Mouse (Mus musculus) hindbrain, embryonic 10.5 days (tissue): ENCODE measurements around the gene Uqcc3. TPM values are rescaled to one million over a fixed set of nuclear protein-coding genes. Genes with fewer than 3 reads are reported as not detected.
A peak's percentile ranks its signal among the peaks of the same experiment; 100 is the strongest.
"Not testable (repeated sequence)": the region's sequence is repeated elsewhere in the genome, so short reads cannot be mapped to it uniquely, and the experiment has no call there.

Experiments used
- DNase-seq: peaks from one replicate; pipeline ENCODE4 v3.0.0-alpha.2; 2017; ENCODE audit warnings: low spot score
- H3K27ac ChIP-seq: fragments of 300-500 bp; sonication (generic); 2 replicates; pipeline ENCODE4 v1.5.1; 2016; ENCODE audit warnings: mild to moderate bottlenecking, moderate library complexity
- H3K27me3 ChIP-seq: fragments of 300-500 bp; sonication (generic); 2 replicates; pipeline ENCODE4 v1.6.1; 2016; ENCODE audit warnings: mild to moderate bottlenecking; ENCODE audit not compliant: poor library complexity, insufficient read depth, severe bottlenecking
- H3K36me3 ChIP-seq: fragments of 300-500 bp; sonication (generic); 2 replicates; pipeline ENCODE4 v1.6.1; 2016; ENCODE audit warnings: mild to moderate bottlenecking, moderate library complexity
- H3K4me1 ChIP-seq: fragments of 300-500 bp; sonication (generic); replicated peaks from 2 replicates; pipeline ENCODE4 v1.6.1; 2016; ENCODE audit warnings: mild to moderate bottlenecking
- H3K4me3 ChIP-seq: fragments of 300-500 bp; sonication (generic); 2 replicates; pipeline ENCODE4 v1.5.1; 2016; ENCODE audit warnings: mild to moderate bottlenecking, moderate library complexity
- H3K9me3 ChIP-seq: fragments of 300-500 bp; sonication (generic); 2 replicates; pipeline ENCODE4 v1.6.1; 2016; ENCODE audit warnings: mild to moderate bottlenecking, moderate library complexity
- WGBS: fragments of 180-500 bp; shearing (Covaris S2); methylation state at CpG from one replicate; pipeline ENCODE4 v1.1.7; 2016; 5-methylcytosine and 5-hydroxymethylcytosine counted together
- polyA plus RNA-seq: library from polyadenylated mRNA; unstranded; fragments of >200 nt; fragmentation: Nextera tagmentation; extraction: Ambion mirVana; gene quantifications from 2 replicates; pipeline ENCODE4 v1.2.1, GENCODE M21; 2016

The Uqcc3 gene
- polyA plus RNA-seq, 1 experiment from 2014 or later = 62.5 TPM

- H3K4me3 ChIP-seq = no peak overlapping the region
- WGBS = 93% methylated on average over 5 of the region's 5 CpGs
- peaks cover 100% of the 10 kb centered on the region for H3K36me3 ChIP-seq
- H3K9me3 ChIP-seq = no peaks in the 10 kb centered on the region
- DNase-seq = no peak
- H3K4me1 ChIP-seq = no peaks in the 10 kb centered on the region
- no peaks in the 10 kb centered on the region for H3K27me3 ChIP-seq
- H3K27ac ChIP-seq = no peak overlapping the region
Measured at GRCm38 (mm10) chr19:8911810-8912209, 31.1 kb upstream of the Uqcc3 start.

DNA sequence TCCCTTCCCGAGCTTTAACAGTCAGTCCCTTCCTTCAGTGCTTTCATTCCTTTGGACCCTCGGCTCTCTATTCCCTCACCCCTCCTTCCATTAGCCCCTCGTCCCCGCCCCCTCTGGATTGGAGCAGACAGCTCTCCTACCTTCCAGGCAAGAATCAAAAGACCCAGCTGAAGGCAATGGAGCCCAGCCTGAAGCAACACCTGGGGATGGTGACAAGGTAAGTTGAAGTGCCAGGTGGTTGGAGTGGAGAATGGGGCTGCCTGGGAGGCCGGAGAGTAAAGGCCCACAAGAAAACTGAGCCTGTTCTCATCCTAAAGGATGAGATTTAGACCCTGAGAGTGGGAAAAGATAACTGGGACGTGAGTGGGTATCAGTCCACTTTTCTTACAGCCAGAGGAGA lies 27.8 kb upstream of the Uqcc3 start:
- DNase-seq = no peak
- H3K27me3 ChIP-seq = no peaks in the 10 kb centered on the region
- 91% methylated on average over 6 of the region's 6 CpGs for WGBS

DNA sequence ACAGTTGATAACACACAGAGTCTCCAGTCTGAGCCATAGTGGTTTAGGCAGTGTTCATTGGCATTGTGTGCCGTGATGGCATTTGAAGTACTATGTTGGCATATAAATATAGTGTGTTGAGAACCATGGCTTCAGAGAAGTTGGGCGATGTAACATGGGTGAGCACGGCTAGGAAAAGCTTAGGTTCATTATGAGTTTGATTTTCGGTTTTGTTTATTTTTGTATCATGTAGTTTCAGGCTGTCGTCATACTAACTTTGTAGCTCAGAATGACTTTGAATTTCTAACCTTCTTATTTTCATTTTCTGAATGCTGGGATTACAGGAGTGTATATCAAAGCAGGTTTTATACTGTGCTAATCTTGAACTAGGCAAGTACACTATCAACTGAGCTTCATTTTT lies 22.7 kb upstream of the Uqcc3 start:
- 95% methylated on average over 5 of the region's 5 CpGs for WGBS
- peaks cover 12% of the 10 kb centered on the region for H3K4me1 ChIP-seq
- no peak overlapping the region for H3K27ac ChIP-seq
- H3K4me3 ChIP-seq = no peak overlapping the region
- no peak for DNase-seq
- H3K27me3 ChIP-seq = no peaks in the 10 kb centered on the region
- H3K9me3 ChIP-seq = no peaks in the 10 kb centered on the region
- peaks cover 85% of the 10 kb centered on the region for H3K36me3 ChIP-seq

More for the DNA sequence above, 27.8 kb upstream of the Uqcc3 start:
- H3K36me3 ChIP-seq = peaks cover 99% of the 10 kb centered on the region
- no peak overlapping the region for H3K4me3 ChIP-seq
- no peaks in the 10 kb centered on the region for H3K9me3 ChIP-seq
- H3K4me1 ChIP-seq = no peaks in the 10 kb centered on the region
- H3K27ac ChIP-seq = no peak overlapping the region

- H3K9me3 ChIP-seq = no peaks in the 10 kb centered on the region
- DNase-seq = no peak
- 78% methylated on average over 3 of the region's 3 CpGs for WGBS
- peaks cover 70% of the 10 kb centered on the region for H3K36me3 ChIP-seq
- peak overlapping the region; percentile 92 for H3K4me3 ChIP-seq
- H3K27me3 ChIP-seq = no peaks in the 10 kb centered on the region
- peaks cover 38% of the 10 kb centered on the region for H3K4me1 ChIP-seq
- peak overlapping the region; percentile 96; the same call in 1 of the 2 replicates for H3K27ac ChIP-seq
Measured at GRCm38 (mm10) chr19:8899079-8899478, 18.4 kb upstream of the Uqcc3 start.

GRCm38 (mm10) chr19:8898576-8898975 lies 17.9 kb upstream of the Uqcc3 start:
- H3K27ac ChIP-seq = peak overlapping the region; percentile 96
- H3K9me3 ChIP-seq = no peaks in the 10 kb centered on the region
- DNase-seq = no peak
- peaks cover 43% of the 10 kb centered on the region for H3K4me1 ChIP-seq
- peaks cover 65% of the 10 kb centered on the region for H3K36me3 ChIP-seq
- peak overlapping the region; percentile 92 for H3K4me3 ChIP-seq
- WGBS = 19% methylated on average over 13 of the region's 13 CpGs
- H3K27me3 ChIP-seq = no peaks in the 10 kb centered on the region

GRCm38 (mm10) chr19:8897865-8898495 lies 17.3 kb upstream of the Uqcc3 start, which contains the start of gene Ganab:
Gene Ganab (plus strand): TSS chr19:8898071.
- H3K36me3 ChIP-seq = peaks cover 59% of the 10 kb centered on the region

GRCm38 (mm10) chr19:8897211-8897864 lies 16.6 kb upstream of the Uqcc3 start:
- WGBS = 26% methylated on average over 21 of the region's 21 CpGs
- H3K27ac ChIP-seq = peak overlapping the region; percentile 96
- DNase-seq = peak; percentile 55
- peak overlapping the region; percentile 92 for H3K4me3 ChIP-seq
- peaks cover 53% of the 10 kb centered on the region for H3K36me3 ChIP-seq
- H3K9me3 ChIP-seq, H3K27me3 ChIP-seq: not testable (repeated sequence)
- H3K4me1 ChIP-seq = peaks cover 51% of the 10 kb centered on the region

More at GRCm38 (mm10) chr19:8897865-8898495, 17.3 kb upstream of the Uqcc3 start, which contains the start of gene Ganab:
- no peaks in the 10 kb centered on the region for H3K27me3 ChIP-seq
- no peaks in the 10 kb centered on the region for H3K9me3 ChIP-seq
- under 1% methylated on average over 53 of the region's 53 CpGs for WGBS
- peak within 1 kb of the TSS; percentile 96 for H3K27ac ChIP-seq
- H3K4me3 ChIP-seq = peak within 1 kb of the TSS; percentile 92
- peaks cover 47% of the 10 kb centered on the region for H3K4me1 ChIP-seq
- DNase-seq = peak; percentile 96

GRCm38 (mm10) chr19:8896231-8896630 lies 15.5 kb upstream of the Uqcc3 start:
- H3K27me3 ChIP-seq, H3K9me3 ChIP-seq, DNase-seq: not testable (repeated sequence)
- H3K27ac ChIP-seq = 0 out of 2 replicates have a peak overlapping the region, but pooled peaks have one; percentile 5
- peaks cover 51% of the 10 kb centered on the region for H3K4me1 ChIP-seq
- peaks cover 47% of the 10 kb centered on the region for H3K36me3 ChIP-seq
- WGBS = 95% methylated on average over 5 of the region's 5 CpGs
- peak overlapping the region; percentile 20; the same call in 1 of the 2 replicates for H3K4me3 ChIP-seq

- WGBS = 92% methylated on average over 9 of the region's 9 CpGs
- H3K27me3 ChIP-seq = no peaks in the 10 kb centered on the region
- peak overlapping the region; percentile 20; the same call in 1 of the 2 replicates for H3K4me3 ChIP-seq
- peaks cover 51% of the 10 kb centered on the region for H3K4me1 ChIP-seq
- H3K27ac ChIP-seq = no peak overlapping the region; the same call in 1 of the 2 replicates
- DNase-seq = no peak
- H3K9me3 ChIP-seq = no peaks in the 10 kb centered on the region
- peaks cover 47% of the 10 kb centered on the region for H3K36me3 ChIP-seq
Measured at GRCm38 (mm10) chr19:8895397-8895960, 14.8 kb upstream of the Uqcc3 start.

DNA sequence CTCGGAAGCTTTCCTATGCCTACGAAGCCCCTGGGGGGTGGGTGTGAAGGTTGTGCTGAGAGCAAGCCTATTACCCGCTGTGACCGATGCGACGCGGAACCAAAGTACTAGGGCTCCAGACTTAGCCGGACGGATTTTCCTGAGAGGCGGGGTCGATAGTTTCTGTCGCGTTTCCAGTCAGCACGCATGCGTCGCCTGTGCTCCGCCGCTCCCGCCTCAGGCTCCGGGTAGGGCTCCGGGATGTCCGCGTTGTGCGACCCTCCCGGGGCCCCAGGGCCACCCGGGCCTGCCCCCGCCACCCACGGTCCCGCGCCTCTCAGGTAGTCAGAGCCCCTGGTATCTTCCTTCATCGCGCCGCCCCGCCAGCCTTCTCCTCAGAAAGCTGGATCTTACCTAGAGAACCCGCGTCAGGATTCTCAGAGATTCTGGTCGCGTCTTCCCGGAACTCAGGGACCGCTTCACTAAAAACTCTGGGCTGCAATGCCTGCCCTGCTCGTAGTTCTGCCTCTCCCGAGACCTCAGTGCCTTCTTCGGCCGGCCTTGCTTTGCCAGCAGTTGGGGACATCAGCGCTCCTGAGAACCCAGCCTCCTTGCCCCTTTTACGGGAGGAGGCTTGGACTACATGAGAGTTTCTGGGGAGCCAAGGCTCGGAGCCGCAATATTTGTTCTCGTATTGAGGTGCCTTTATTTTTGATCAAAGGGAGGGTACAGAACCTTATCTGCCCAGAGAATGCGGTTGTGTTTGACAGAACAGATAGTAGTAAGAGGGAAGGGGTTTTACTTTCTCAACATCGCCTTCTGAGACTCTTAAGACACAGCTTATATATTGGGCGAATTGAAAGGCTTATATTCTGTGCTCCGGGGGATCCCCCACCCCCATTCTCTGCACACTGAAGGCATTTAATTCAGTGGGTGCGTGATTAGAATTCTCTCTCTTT lies 12.4 kb upstream of the Uqcc3 start, which contains the start of gene Ints5:
TSS of gene Ints5 (plus strand) at position 177 of the 938 bp plus-strand sequence.
- Histone ChIP-seq H3K36me3 (peaks cover 47% of the 10 kb centered on the region), H3K9me3 (no peaks in the 10 kb centered on the region), H3K27ac (peak within 1 kb of the TSS; percentile 96), H3K4me1 (peaks cover 46% of the 10 kb centered on the region), H3K27me3 (no peaks in the 10 kb centered on the region), H3K4me3 (peak within 1 kb of the TSS; percentile 79)
- DNase-seq = peak; percentile 86
- 3% methylated on average over 54 of the region's 54 CpGs for WGBS

- Histone ChIP-seq H3K36me3 (peaks cover 19% of the 10 kb centered on the region), H3K9me3 (no peaks in the 10 kb centered on the region), H3K27me3 (no peaks in the 10 kb centered on the region), H3K4me3 (peak within 1 kb of the TSS; percentile 74), H3K27ac (peak within 1 kb of the TSS; percentile 94), H3K4me1 (peaks cover 27% of the 10 kb centered on the region)
- WGBS = 1% methylated on average over 58 of the region's 58 CpGs
- DNase-seq = peak; percentile 97
Measured at GRCm38 (mm10) chr19:8888511-8889385, 8.0 kb upstream of the Uqcc3 start, which contains the start of the genes 1810009A15Rik and Gm49416. Gene 1810009A15Rik (plus strand): TSS chr19:8888853. Gene Gm49416 (plus strand): TSS chr19:8888926.
